Mouse (Mus musculus): ENCODE data around the gene Scrn1.

Scrn1 gene

GRCm38 (mm10) chr6:54481390-54482112, 84.7 kb downstream of the Scrn1 start:
- TF ChIP-seq GATA4 (IDR thresholded peaks at IDR 0.05; ENCODE audit: insufficient replicate concordance, low read length) = no peak

DNA sequence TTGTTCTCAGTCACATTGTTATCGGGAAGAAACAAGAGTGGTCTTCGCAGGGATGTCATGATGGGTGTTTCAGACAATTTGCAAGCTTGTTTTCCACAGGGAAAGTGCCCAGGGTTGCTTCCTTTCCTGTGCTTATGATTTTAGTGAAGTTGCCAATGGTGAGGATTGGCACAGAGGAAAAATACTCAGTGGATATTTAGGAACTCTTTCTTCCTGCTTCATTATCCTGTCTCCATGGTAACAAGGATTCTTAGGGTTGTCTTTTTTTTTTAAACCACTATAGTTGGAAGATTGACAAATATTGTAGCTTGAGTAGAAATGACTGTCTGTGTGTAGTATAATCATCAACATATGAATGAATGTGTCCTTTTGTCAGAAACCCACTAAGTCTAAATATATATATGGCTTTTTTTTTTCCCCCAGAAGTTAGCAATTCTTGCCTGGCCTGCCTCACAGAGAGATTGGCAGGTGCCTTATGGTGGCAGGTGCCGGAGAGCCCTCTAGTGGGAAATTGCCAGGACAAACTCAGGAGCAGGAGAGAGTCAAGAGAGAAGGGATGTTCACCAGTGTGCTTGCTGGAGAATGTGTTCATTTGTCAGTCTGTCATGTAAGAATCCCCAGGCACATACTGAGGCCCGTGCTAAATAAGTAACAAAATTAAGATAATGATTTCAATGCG, 87.5 kb downstream of the Scrn1 start:
- TF ChIP-seq GATA4 (IDR thresholded peaks at IDR 0.05; ENCODE audit: insufficient replicate concordance, low read length) = no peak

GRCm38 (mm10) chr6:54475926-54476667, 90.2 kb downstream of the Scrn1 start:
- TF ChIP-seq GATA4 (IDR thresholded peaks at IDR 0.05; ENCODE audit: insufficient replicate concordance, low read length) = no peak

DNA sequence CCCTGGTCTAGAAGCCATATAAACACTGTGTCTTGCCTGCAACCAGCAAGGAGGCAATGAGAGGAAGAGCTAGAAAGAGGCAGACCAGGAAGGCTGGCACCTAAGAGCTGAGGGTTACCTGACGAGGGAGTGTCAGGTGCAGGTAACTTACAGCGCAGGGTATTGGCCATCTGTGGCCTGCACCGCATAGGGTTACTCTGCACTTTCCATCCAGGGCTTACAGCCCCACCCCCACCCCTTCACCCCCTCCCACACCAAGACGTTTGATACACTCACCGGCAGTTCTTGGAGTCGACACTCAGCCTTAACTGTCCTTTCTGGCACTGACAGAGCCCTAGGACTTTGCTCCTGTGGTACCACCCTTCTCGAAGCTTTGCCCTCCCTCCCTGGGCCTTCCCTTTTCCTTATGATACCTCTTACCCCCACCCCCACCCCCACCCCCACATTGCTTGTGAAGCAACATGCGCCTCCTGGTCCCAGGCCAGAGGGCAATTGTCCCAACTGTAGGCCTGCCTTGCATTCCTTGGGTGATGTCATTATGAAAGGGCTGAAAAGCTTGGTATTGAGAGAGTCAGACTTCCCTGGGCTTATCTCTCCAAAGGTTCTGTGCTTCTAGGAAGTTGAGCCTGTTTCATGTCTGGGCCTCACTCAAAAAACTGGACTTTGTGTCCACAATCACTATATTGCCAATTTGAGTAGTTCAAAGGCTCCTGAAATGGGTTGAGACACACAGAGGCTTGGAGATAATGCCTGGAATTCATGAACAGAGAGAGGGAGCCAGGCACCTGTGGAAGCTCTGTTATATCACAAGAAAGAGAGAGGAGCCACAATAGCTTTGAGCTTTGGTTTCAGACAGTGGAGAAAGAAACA, 93.2 kb downstream of the Scrn1 start:
- no peak; the same call in 1 of the 2 replicates for TF ChIP-seq GATA4 (IDR thresholded peaks at IDR 0.05; ENCODE audit: insufficient replicate concordance, low read length)

DNA sequence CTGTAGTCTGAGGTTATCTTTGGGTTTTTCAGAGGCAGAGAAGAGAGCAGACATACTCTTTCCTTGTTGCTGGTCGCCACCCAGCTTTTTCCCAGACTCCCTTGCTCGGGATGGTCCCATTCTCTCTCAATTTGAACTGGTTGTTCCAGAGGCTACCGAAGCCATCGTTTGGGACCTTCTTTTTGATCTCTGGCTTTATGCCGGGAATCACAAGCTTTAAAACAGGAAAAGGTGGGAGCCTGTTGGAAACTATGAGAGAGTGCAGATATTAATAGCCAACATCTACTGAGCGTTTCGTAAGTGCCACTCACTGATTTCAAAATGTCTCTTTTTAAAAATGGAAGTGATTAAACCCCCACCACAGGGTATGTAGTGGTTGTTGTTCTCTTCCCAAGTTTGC, 94.4 kb downstream of the Scrn1 start:
- no peak for TF ChIP-seq GATA4 (IDR thresholded peaks at IDR 0.05; ENCODE audit: insufficient replicate concordance, low read length)

- no peak for TF ChIP-seq GATA4 (IDR thresholded peaks at IDR 0.05; ENCODE audit: insufficient replicate concordance, low read length)
Measured at GRCm38 (mm10) chr6:54467371-54467770, 98.9 kb downstream of the Scrn1 start.

DNA sequence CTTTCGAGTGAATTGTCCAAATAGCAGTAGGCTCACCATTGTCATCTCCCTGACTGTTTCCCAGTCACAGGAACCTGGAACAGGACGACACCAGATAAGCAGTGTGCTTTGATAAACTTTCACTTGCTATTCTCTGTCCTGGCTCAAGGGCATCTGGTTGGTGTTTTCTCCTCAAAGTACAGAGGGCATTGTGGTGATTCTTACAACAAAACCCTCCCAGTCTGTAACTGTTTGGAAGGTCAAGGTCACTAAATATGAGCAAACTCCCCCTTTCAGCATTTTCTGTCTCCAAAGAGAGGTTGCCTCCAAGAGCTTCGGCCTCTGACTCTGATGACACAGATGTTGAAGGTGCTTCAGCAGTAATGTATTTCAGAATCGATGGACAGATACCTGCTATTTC, 101.4 kb downstream of the Scrn1 start:
- peak; percentile 24; the same call in 1 of the 2 replicates for TF ChIP-seq GATA4 (IDR thresholded peaks at IDR 0.05; ENCODE audit: insufficient replicate concordance, low read length)

DNA sequence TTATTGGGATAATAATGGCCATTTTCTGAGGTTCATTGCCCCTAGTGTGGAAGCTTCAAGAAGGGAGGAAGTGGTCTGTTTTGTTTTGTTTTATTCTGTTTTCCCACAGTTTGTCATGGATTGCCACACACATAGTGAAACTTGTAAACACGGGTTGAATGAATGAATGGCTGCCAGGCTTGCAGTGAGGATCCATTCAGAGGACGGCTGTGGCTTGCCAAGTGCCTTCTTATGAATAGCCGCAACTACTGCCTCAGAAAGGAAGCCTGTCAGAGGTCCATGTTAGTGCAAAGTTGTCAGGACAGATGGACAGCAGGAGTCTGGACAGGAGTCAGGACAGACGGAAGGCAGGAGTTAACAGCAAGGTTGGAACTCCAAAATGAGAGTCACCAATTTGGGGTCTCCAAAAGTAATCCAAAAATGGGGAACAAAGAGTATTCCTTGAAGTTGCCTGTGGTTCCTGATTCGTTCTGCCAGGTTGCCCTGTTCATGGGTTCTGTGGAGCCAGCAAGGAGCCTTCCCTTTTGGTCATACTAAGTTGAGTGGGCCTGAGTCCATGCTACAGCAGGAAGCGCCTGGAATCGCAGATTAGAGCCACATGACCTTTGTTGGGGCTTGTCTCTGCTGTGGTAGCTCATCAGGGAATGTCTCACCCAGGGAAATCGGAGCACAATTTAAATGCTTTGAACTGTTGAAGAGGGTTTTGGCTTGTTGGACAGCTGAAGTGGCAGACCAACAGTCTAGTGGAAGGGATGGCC, 102.4 kb downstream of the Scrn1 start:
- TF ChIP-seq GATA4 (IDR thresholded peaks at IDR 0.05; ENCODE audit: insufficient replicate concordance, low read length) = no peak

GRCm38 (mm10) chr6:54462766-54463165, 103.5 kb downstream of the Scrn1 start:
- TF ChIP-seq GATA4 (IDR thresholded peaks at IDR 0.05; ENCODE audit: insufficient replicate concordance, low read length) = no peak

GRCm38 (mm10) chr6:54460915-54461671, 105.2 kb downstream of the Scrn1 start:
- no peak for TF ChIP-seq GATA4 (IDR thresholded peaks at IDR 0.05; ENCODE audit: insufficient replicate concordance, low read length)

DNA sequence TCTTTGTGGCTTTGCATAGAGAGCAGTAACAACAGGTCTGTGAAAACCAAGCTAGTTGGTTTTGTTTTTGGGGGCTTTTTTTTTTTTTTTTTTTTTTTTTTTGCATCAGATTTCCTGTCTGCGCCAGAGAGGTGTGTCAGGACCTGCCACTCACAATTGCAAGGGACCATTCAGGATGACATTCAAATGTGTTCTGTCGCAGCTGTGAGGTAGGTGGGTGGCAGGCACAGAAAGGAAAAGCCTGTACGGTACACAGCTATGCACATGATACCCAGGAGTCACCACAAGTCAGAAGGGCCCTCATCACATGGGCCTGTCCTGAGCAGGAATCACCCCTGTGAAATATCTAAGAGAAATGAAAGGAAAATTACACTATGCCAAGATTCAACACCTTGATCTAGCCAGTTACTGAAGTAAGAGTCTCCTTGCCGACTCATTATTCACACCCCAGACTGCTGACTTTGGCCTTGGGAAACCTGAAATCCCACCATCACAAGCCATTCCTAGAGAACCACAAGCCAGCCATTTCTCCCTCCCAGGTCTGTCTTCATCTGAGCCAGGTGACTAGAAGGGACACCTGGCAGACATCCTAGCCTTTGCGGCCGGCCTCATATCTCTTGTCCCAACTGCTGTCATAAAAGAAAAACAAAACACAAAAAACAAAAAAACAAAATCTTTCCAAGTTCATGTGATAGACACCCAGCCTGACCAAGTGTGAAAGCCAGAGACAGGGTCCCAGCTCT, 105.9 kb downstream of the Scrn1 start:
- TF ChIP-seq GATA4 (IDR thresholded peaks at IDR 0.05; ENCODE audit: insufficient replicate concordance, low read length) = no peak

DNA sequence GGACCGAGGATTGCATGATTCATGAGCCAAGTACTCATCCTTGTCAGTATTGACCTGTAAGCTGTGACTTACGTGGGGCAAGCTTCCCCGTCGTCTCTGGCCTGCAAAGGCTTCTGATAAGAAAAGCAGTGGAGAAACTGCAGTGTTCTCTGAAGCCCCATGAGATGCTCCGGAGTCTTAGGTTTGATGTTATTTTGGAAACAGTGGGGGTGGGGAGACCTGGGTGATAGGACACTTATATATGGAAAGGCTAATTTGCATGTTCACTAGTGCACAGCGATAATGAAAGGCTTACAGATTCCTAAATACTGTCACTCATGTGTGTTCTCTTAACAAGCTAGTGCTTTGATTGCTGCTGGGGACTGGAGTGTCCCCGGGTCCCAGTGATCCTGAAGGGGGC, 106.6 kb downstream of the Scrn1 start:
- no peak for TF ChIP-seq GATA4 (IDR thresholded peaks at IDR 0.05; ENCODE audit: insufficient replicate concordance, low read length)
